Mouse (Mus musculus) kidney, postnatal 25 days (tissue): ENCODE data around the gene Suclg2.
"Not testable (repeated sequence)": the region's sequence is repeated elsewhere in the genome, so short reads cannot be mapped to it uniquely, and the experiment has no call there.

Experiments
- DNase-seq, 2 experiments: peaks; one replicate each; pipeline ENCODE4 v3.0.0; 2021; ENCODE audit warnings: mixed read lengths in 2 of 2

Gene Suclg2

DNA sequence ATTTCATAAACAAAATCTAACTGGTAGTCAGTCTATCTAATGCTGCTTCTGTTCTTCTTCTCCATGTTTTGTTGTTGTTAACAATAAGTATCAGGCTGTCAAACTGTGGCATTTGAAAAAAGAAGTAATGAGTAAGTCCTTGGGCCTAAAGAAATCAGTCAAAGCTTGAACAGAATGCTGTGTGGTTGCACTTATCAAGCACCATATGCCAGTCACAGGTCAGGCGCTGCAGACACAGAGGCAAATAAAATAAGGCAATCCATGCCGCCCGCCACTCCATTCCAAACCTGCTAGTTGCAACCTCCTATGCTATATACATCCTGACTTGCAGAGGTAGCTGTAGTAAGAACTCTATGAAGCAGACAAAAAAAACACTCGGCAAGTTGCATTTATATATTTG, 100.2 kb downstream of the Suclg2 start:
- DNase-seq: no peak

DNA sequence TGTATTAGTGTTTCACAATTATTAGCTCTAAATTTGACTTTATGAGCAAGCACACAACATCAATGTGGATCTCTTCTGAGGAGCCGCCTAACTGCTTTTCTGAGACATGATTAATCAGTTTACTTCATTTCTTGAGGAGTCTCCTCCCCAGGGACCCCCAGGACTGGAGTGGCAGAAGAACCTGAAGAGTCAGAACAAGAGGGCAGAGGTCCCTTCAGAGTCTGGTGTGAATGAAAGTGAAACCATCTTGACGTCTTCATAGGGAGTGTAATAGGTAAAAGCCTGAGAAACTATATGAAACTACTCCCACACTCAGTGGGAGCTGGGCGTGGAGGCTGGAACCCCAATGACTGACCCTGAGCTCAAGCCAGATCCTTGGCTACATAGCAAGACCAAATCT, 105.4 kb downstream of the Suclg2 start:
- no peak for DNase-seq

DNA sequence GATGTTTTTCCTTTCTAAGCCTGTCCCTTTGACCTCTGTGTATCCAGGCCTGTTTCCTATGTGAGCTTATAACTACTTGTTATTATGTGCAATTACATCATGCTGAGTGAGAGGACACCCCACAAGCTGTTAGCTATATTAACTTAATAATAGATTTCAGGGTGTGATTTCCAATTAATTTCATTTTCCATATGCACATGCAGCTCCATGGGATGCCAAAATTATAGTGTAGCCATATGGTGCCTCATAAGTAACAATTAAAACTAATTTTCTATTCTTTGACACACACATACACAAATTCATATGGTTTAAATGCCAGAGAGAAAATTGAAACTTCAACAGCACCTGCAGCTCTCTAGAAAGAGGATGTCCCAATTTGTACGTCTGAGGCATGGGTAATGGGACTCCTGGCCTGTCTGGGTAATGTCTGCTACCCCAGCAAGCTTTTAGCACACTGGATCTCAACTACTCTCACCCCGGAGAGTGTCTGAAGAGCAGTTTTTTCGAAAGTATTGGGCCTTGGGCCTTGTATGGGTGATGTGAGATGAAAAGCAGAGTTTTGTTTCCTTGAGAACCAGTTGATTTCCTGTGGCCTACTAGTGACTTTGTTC, 106.1 kb downstream of the Suclg2 start:
- no peak for DNase-seq

DNA sequence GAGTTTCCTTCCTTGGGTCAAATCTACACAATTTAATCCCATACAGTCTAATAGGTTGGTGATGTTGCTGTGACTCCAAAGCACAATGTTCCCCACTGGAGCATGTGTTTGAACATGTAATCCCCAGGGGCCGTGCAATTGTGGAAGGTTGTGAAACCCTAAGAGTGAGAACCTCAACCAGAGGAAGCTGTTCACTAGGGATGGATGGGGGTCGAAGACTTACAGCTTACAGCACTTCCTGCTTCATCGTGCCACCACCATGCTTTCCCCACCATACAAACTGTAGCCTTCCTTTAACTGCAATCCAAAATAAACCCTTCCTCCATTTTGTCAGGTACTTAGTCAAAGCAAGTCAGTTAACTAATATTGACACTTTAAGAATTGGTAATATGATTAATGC, 107.5 kb downstream of the Suclg2 start:
- DNase-seq: no peak

DNA sequence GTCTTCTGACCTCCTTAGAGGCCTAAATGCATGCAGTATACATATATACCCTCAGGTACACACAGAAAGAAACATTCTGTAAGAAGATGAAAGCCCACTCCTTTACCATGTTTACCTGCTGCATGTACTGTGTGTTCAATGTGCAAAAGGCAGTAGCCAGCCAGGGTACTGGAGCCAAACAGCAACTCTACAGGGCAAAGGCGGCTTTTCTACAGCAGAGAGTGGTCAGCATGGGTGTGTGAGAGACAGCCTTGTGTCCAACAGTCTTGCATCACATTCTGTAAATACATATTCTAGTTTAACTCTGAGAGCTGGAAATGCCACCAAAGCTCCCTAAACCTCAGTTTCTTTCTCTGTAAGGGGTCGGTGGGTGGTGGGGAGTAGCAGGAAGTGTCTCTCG, 110.5 kb downstream of the Suclg2 start:
- DNase-seq: no peak

DNA sequence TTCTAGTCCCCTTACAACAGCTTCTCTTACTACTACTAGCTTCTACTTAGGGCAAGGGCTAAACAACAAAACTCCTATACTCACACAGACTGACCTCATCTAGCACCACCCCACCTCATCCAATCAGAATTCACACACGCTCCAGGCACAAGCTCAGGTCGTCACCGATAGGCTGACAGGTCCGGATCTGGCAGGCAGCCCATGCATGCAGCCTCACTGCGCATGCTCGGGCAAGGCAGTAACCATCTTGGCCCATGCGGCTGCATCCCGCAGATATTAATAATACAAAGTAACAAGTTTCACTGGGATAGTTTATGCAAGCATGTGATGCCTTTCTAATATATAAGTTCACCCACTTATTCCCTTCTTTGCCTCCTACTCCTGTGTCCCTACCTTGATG, 117.9 kb downstream of the Suclg2 start:
- not testable (repeated sequence) for DNase-seq

DNA sequence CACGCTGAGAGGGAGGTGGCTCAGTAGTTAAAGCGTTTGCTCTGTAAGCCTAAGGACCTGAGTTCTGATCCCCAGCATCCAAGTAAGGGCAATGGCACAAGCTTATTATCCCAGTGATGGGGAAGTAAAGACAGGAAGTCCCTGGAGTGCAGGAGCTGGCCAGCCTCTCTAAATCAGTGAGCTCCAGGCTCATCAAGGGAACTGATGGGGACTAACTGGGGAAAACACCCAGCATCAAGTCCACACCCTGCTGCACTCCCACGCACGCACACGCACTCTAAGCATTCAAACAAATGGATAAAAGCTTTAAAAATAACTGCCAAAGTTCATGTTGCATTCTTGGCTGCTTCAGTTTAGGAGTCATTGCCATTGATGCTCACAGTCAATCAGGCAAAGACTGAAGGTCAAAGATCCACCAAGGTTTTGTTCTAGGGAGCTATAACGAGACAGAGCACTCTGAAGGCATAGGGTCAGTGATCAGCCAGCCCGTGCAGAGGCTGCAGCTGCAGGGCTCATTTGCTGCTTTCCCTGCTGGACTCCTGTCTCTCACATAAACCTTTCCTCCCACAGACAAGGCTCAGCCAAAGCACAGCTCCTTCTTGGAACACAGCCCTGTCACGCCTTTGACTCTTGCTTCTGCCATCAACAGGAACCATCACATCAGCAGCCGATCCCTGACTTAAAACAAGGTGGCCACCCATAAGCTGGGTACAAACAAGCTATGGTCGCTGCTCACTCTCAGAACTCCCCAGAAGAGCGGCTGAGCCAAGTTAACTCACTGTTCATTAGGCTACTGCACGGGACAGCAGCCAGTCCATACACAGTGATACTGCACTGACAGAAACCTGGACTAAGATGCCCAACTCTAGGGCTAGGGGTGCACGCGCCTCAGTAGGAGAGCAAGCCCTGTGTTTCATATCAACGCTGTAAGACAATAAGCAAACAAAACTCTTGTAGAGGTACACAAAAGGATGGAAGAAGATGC, 121.5 kb downstream of the Suclg2 start:
- peak; percentile 33 to 50 for DNase-seq

DNA sequence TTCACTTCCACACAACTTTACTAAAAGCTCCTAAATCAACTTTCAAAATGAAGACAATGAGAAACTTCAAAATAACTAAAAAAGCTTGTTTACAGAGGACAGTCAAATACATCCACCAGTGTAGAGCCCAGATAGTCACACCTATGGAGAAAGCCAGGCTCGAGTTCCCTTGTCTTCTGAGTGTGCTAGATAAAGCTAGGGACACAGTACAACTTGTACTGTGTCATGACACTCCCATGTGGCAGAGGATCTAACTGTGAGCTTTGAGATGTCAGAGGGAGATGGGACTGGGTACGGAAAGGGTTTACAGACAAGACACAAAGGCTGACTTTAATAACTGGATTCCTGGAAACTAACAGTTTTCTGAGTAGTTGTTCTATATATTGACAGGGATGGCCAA, 122.7 kb downstream of the Suclg2 start:
- DNase-seq: no peak

DNA sequence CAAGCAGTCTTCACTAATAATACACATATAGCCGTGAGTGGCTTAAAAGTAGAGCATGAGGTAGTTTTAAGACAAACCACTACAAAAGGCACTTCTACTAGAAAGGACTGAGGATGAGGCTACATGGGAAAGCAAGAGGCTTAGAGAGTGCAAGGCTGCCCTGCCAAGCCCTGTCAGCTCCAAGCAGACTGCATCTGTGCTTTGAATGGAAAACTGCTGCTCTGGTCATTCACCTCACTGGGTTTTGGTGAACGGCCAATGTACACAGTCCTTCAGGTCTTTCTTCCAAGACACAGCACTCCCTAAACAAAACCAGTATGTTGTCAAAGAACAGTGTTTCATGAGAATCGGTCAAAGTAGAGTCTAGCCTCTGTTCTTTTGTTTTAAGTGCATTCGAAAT, 124.4 kb downstream of the Suclg2 start:
- peak; percentile 30 to 44 for DNase-seq

DNA sequence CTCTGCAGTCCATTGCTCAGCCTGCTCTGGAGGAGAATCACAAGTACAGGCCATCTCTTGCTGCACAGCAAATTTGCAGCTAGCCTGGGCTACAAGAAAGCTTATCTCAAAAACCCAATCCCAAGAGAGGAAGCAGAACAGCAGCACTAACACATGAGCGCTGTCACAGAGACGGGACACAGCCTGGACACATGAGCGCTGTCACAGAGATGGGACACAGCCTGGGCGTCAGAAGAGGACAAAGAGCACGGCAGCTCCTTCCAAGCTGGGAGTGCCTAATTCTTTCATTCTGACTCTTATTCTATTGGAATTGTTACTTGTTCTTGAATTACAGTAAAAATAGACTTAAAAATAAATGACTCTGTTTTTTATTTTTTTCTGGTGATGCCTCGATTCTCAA, 126.2 kb downstream of the Suclg2 start:
- no peak for DNase-seq

DNA sequence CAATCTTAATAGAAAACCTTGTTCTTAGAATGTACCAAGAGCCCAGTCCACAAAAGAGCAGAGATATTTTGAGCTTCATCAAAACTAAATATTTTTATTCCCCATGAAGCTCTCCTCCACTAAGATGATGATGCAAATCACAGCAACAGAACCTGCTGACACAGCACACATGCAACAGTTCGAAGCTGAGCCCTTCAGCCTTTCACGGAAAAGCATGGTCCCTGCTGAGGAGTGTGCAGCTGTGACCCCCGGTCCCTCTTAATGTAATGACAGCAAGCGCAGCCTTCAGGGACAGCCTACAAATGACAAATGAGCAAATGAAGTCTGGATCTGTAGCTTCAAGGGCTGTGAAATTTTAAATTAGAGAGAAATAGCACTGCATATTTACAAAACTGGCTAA, 128.1 kb downstream of the Suclg2 start:
- no peak for DNase-seq

DNA sequence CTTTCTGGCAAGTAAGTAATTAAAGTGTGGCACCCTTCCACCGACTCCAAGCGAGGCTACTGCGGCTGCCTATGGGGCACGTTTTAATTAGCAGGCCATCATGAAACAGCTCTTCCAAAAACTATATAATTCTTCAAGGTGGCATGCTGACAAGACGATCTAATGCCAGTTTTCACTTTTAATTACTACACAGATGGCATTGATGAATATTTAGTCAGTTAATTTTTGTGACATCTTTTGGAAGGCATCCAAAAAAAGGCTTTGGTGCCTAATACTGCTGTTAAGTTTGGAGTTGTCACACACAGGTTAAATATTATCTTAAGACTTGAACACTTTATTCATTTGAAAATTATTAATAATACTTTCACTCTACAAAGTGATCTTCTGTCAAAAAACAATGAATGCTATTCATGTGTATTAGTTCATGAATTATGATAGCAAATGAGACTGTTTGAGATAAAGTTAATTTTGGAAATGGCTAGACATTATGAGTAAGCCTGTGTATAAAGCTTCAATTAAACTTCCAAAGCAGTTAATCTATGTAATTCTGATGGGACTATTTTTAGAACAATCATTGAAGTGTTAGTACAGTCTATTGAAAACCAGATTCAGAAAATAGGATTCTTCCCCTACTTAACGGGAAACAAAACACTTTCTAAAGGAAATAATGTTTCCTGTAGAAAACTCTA, 131.3 kb downstream of the Suclg2 start:
- no peak for DNase-seq

DNA sequence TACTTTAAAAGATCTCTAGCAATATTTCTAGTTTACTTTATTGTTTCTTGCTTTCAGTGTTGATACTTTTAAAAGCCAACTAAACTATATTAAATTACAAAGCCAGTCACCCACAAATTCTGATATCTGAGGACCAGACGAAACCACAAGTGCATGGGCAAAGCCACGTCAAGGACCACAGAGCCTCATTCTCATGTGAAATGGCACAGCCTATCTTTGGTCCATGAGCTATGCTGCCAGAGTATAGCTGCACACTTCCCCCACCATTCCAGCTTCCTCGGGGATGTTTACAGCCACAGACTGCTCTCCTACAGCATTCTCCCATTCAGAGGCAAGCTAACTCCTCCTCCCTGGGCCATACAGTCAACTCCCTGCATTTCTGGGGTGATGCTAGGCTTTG, 136.7 kb downstream of the Suclg2 start:
- DNase-seq: no peak

DNA sequence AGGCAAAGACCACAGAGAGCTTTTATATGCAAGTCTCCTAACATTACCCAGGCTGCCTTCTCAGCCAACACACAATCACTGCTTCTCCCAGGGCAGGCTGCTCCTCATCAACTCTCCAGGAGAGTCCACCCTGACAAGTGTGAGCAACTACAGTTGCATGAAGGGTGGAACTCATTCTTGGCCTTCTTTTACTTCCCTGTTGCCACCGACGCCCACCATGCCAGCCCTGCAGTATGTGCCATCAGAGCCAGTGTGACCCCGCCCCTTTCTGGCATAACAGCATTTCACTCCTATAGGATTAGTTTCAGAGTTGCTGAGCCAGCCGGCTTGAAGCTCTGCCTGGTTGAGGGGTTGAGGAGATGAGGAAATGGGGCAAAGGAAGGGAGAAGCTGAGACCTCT, 138.8 kb downstream of the Suclg2 start:
- no peak for DNase-seq

DNA sequence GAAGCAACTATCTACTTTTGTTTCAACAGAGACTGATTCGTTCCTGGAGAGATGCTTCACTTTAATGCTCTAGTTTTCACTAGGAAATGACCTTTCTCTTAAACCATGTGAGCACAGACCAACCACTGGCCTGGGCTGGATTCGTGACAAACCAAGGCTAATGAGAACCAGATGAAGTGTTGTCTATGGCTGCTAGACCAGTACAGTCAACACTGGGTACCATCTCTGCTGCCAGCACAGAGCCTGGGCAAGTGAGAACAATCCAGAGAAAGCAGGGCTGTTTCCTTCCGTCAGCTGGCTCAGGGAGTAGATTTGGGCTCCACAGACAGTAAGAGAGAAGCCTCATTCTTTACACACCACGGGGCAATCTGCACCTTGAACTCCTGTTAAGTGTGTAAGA, 143.1 kb downstream of the Suclg2 start:
- DNase-seq: no peak

DNA sequence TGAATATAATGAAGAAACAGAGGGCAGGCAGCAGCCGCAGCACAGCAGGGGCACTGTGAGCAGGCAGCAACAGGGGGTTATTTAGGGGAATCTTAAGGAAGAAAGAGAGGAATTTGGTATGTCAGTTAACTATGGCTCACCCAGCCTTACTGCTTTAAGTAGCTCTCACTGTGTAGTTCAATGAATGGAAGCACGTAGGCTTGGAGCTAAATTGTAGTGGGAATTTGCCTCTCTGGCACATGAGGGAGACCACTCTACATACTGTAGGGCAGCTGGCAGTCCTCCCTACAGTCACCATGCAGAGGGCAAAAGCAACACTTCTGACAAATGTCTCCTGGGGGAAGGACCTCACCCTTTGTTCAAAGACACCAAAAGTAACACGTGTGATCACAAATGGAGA, 143.7 kb downstream of the Suclg2 start:
- no peak for DNase-seq

DNA sequence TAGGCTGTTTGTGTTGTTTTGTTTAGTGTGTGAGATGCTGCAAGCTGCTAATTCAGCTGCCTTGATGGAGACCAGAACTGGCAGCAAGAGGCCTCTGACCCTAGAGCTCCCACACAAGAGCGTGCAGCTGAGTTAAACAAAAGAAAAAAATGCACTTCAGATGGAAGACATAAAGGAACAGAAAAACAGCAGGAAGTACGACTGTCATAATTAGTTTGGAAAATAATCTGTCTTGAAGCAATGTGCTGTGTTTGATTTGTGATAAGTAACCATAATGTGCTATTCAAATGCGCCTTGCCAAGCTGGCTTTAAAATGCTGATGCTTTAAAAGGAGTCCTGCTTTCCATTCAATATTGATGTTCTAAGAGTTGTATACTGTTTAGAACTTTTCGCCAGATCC, 144.2 kb downstream of the Suclg2 start:
- DNase-seq: no peak

DNA sequence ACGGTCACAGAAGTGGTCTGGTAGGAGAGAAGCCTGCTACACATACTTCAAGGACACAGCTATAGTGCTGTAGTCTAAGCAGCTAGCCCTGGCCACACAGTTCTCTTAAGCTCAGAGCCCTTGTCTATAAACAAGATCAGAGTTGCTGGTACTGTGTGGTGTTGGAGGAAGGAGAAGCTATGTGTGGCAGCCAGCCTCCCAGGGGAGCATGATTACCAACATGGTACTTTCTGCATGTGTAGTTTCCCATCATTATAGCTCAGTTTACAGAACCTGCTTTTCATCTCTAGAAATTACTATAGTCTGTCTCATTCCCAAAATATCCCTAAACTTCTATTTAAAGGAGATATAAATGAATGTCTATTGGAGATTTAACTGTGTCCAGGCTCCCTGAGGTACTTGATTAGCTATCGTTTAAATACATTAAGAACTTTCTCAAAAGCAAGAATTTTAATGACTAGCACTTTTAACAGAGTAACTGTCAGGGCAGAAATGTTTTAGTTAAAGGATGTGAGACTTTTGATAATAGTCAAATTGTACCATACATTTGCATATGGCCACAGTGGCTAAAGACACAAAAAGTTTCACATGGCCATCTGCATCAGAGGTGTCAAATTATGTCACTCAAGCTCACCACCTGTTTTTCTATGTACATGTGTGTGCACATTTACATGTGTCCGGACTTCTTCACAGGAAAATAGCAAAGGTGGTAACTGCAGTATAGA, 145.4 kb downstream of the Suclg2 start:
- no peak for DNase-seq

DNA sequence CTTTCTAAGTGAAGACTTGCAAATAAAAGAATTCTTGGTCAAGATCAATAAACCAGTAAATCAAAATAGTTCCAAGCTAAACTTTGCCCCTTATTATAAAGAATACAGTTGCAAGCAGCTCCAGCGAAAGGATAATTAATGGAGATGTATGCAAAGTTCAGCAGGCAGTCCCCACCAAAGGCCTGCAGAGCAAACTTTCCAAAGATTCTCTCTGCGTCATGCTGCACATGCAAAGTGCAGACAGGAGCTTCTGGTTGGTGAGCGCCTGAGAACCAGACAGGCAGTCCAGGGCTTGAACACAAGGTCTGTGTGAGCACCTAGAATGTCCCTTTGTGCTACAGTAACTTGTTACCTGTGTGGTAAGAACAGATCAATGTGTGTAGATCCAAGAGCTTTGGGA, 147.0 kb downstream of the Suclg2 start:
- no peak for DNase-seq

DNA sequence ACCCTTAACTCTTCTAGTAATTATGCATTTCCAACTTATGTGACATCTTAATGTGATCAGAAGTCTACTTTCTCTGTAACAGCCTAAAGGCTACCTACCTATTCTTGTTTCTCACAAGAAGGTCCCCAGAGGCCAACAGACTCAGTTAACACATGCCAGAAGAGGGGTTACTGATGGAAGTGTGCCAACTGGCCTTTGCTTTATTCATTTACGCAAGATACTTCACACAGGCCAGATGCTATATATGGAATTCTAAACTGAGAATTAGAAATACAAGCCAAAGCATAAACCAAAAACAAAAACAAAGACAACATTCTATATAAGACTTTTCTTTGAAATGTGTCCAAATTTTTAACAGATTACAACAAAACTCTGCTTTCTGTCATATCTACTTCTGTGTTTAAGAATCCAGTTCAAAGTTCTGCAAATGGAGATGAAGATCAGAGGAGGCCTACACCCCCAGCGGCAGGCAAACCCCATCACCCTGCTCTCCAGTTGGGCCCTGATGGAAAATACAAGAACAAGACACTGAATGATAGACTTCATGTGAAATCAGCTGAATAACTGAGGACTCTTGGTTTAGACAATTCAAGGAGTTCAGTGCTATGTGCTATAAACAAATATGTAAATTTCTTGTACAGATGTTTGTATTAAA, 155.1 kb downstream of the Suclg2 start:
- DNase-seq: no peak

DNA sequence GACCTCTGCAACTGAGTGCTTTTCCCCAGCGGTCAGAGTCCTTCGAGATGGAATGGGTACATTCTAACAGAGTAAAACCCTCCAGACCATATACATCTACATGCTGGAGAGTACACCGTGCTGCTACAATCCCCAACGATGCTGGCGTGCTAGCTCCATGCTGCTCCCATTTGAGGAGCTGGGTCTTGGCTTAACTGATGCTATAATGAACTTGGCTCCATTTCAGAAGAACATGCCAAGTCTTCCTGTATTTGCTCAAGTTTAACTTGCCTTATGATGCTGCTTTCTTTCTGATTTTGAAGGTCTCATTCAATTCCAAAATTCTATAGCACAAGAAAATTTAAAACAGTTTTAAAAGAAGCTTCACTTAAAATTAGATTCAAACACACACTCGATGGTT, 162.3 kb downstream of the Suclg2 start:
- DNase-seq: no peak

DNA sequence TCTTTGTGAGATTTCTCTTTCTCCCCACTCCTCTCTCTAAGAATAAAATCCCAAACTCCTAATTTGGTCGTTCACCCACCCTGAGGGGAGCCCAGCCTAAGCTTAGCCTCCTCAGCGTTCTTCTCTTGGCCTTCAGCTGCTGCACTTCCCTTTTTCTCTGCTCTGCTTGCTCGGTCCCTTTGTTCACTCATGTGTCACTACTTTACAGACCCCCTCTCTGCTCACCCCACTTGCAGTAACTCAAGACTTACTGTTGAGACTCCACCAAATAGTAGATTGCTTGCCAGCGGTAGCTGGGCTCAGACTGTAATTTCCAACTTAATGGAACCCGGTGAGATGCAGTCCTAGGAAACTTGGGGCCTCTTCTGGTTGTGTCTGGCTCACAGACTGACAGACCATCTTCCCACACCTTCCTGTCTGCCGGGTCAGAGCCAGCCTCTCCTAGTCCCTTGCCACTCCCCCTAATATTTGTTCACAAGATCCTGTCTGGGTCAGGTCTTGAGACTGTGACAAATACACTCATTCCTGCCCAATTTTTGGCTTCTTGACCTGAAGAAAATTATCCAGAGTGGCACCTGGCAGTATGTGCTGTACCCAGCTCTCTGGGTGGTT, 166.2 kb downstream of the Suclg2 start:
- DNase-seq: no peak
